Mouse (Mus musculus) ES-E14 (cell line): Measurements from ENCODE around the gene Plscr5.

Experiments used
- HCFC1 ChIP-seq: IDR thresholded peaks from 2 replicates; pipeline ENCODE4 v1.6.1; 2012; ENCODE audit warnings: low read length, inconsistent platforms, borderline replicate concordance; ENCODE audit not compliant: insufficient read depth
- MAFK ChIP-seq: IDR thresholded peaks from 2 replicates; pipeline ENCODE4 v1.6.1; 2014; ENCODE audit warnings: mild to moderate bottlenecking, low read depth, low read length, inconsistent platforms; ENCODE audit not compliant: insufficient read depth
- ZC3H11A ChIP-seq: IDR thresholded peaks from 2 replicates; pipeline ENCODE4 v1.6.1; 2012; ENCODE audit warnings: low read depth, mild to moderate bottlenecking, inconsistent platforms, low read length, borderline replicate concordance
- ZNF384 ChIP-seq: IDR thresholded peaks from 2 replicates; pipeline ENCODE4 v1.6.1; 2012; ENCODE audit warnings: low read depth, low read length, inconsistent platforms

DNA sequence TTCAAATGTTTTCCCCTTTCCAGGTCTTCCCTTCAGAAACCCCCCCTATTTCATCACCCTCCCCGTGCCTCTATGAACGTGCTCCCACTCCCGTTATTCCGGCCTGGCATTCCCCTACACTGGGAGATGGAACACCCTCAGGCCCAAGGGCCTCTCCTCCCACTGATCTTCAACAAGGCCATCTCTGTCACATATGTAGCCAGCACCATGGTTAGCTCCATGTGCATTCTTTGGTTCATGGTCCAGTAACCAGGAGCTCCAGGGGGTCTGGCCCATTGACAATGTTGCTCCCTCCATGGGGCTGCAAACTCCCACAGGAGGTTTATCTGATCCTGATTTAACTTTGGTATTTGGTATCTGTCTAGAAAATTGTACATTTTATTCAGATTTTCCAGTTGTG, 30.5 kb upstream of the Plscr5 start:
- no peak for TF ChIP-seq ZC3H11A
- no peak for TF ChIP-seq ZNF384
- no peak for TF ChIP-seq MAFK
- TF ChIP-seq HCFC1, result no peak
